7 mouse cellular contexts compared by ENCODE assay signal in the genomic region with DNA sequence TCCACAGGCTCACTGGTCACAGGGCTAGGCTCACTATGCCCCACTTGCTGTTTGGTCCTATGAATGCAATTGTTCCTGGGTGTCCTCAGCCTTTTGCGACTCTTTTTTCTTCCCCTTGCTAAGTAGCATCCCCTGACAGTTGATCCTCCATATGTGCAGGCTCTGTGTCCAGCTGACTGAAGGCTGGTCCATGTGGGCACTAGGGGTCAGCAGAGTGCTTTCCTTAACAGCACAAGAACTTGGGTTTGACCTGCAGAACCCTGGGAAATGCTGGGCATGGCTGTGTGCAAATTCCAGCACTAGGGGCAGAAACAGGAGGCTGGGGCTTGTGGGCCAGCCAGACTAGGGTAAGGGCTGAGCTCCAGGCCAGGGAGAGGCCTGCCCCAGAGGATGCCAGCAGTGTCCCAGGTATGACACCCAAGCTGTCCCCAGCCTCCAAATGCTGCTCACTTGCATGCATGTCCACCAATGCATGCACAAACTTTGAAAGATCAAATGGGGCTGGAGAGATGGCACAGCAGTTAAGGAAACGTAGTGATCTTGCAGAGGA. TPM values are rescaled to one million over a fixed set of nuclear protein-coding genes. Genes with fewer than 3 reads are reported as not detected.
DNase-seq lines count a peak whose midpoint lies in the region; ATAC-seq and TF ChIP-seq lines count a peak whose summit lies in the region.
"Not testable (repeated sequence)": the region's sequence is repeated elsewhere in the genome, so short reads cannot be mapped to it uniquely, and the experiment has no call there.

No protein-coding gene starts in this region.

- DNase-seq in adrenal gland, adult (ENCODE audit: inconsistent age in 2 of 2, low spot score in 1 of 2) = peak; percentile 64 to 87
- peak; percentile 32 to 34 for DNase-seq in cerebellum, postnatal 36 days
- DNase-seq in induced T-regulatory cell, adult 2 months (ENCODE audit: low read depth) = peak; percentile 39
- not testable (repeated sequence) for DNase-seq in layer of hippocampus, adult 2 months (ENCODE audit: low spot score in 2 of 2)
- DNase-seq in retina, adult 2 months (ENCODE audit: low read depth, low spot score) = peak; percentile 37

- ATAC-seq in frontal cortex, adult (ENCODE audit: low TSS enrichment) = 0 out of 2 replicates have a peak, but pooled peaks have one; percentile 34
- 0 out of 2 replicates have a peak, but pooled peaks have one; percentile 30 for ATAC-seq in megakaryocyte progenitor cell, adult 5-6 weeks (replicated peaks; ENCODE audit: poor library complexity)

- not testable (repeated sequence) for H3K27ac ChIP-seq in layer of hippocampus, adult 2 months

- peak; percentile 59 for TF ChIP-seq CTCF in layer of hippocampus, adult 2 months (conservative IDR thresholded peaks at IDR 0.05)

- H3K4me3 ChIP-seq in layer of hippocampus, adult 2 months = not testable (repeated sequence)

RNA-seq across cellular contexts. Expression of gene Fcho1, which starts 25.9 kb away (rescaled TPM):
- 100 to 1,000 TPM; 101 to 112 TPM for total RNA-seq in layer of hippocampus, adult 2 months (2021)
- total RNA-seq in megakaryocyte progenitor cell, adult 5-6 weeks (2015) = 49.8 and 51.5 TPM in 2 replicates
- total RNA-seq in megakaryocyte progenitor cell, adult 5-6 weeks (2017) = 83.6 and 91.1 TPM in 2 replicates

RNA-seq across cellular contexts. Expression of gene B3gnt3, which starts 49.8 kb away (rescaled TPM):
- under 1 TPM; 0.72 to 0.81 TPM for total RNA-seq in layer of hippocampus, adult 2 months (2021)
- 0.15 and 0.54 TPM in 2 replicates for total RNA-seq in megakaryocyte progenitor cell, adult 5-6 weeks (2015)
- 0.12 and 0.34 TPM in 2 replicates for total RNA-seq in megakaryocyte progenitor cell, adult 5-6 weeks (2017)
